Mouse (Mus musculus): ENCODE data around the gene Trpc2.

DNA sequence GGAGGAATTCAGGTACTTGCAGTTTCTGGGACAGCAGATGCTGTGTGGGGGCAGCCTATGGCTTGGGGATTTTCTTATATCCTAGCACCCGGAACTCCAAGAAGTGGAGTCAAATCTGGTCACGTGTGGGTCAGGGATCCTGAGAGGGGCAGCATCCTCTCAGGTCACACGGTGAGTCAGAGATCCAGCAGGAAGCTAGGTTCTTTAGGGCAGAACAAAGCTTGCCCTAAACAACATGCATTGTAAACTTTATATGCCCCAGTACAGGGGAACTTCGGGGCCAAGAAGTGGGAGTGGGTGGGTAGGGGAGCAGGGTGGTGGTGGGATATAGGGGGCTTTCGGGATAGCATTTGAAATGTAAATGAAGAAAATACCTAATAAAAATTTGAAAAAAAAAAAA is 18.0 kb downstream of the Trpc2 start:
- TF ChIP-seq MAX (IDR thresholded peaks at IDR 0.05) (no peak), CTCF (IDR thresholded peaks at IDR 0.05; ENCODE audit: control insufficient read depth, insufficient read depth, insufficient read length) (no peak), MYOG (IDR thresholded peaks at IDR 0.05; ENCODE audit: control insufficient read depth, extremely low read depth, insufficient read length) (no peak), CEBPB (IDR thresholded peaks at IDR 0.05; ENCODE audit: low read depth) (no peak)

Data from C2C12 (cell line).